Mouse (Mus musculus): ENCODE data around the gene Wnt5b. TPM values are rescaled to one million over a fixed set of nuclear protein-coding genes. Genes with fewer than 3 reads are reported as not detected.

Wnt5b gene
- polyA plus RNA-seq, 1 experiment from 2014 or later = 6.2 TPM

DNA sequence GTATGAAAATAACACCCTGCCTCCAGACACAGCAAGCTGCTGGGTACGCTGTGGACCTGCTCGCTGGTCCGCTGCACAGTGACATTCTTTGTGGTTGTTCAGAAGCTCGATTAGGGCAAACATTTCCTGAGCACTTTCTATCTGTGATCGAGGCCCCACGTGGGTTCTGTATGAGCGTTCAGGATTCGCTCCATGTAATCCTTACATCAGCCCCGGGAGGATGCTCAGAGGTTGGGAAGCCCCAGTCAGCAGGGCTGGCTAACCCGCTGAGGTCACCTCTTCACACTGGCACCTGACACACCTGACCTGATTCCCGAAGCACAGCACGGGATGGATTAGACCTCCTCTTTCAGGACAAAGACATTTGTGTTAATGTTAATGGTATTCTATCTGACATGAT, 8.3 kb downstream of the Wnt5b start:
- H3K4me1 ChIP-seq (ENCODE audit: control insufficient read depth, insufficient read depth, low read length) = no peaks in the 10 kb centered on the region
- H3K9ac ChIP-seq (ENCODE audit: low read length) = no peak overlapping the region
- H3K27me3 ChIP-seq (ENCODE audit: control insufficient read depth, insufficient read depth, low read length) = no peaks in the 10 kb centered on the region
- H3K27ac ChIP-seq (ENCODE audit: low read length) = no peak overlapping the region
- no peak for ATAC-seq (ENCODE audit: insufficient read depth, low FRiP score)
- H3K36me3 ChIP-seq (ENCODE audit: control insufficient read depth, insufficient read depth, low read length) = no peaks in the 10 kb centered on the region
- WGBS = 66% methylated on average over 12 of the region's 12 CpGs
- no peak overlapping the region for H3K4me2 ChIP-seq (ENCODE audit: low read depth, low read length)
- H3K9me3 ChIP-seq (replicated peaks; ENCODE audit: control insufficient read depth, low read length) = no peaks in the 10 kb centered on the region
- no peak overlapping the region for H3K4me3 ChIP-seq (replicated peaks; ENCODE audit: low read length)

DNA sequence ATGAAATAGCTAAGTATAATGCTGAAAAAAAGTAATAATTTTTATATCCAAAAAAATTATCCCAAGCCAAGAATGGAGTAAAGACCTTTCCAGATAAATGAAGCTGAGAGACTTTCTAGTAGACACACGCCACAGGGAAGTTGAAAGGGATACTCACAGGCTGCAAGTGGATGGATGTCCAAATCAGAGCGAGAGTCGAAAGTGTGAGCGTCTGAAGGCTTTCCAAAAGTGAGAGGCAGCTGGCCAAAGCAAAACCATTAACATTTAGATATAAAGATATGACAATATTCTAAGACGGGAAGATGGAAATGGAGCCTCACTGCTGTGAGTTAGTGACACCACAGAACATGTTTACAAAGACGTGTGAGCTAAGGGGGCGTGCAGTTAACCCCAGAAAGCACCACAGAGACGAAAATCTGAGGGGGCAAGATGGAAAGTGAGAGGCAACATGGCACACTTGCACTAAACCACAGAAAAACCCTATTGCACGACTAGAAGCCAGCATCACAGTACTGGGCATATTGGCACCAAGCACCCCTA, 10.9 kb downstream of the Wnt5b start:
- no peaks in the 10 kb centered on the region for H3K4me1 ChIP-seq (ENCODE audit: control insufficient read depth, insufficient read depth, low read length)
- no peaks in the 10 kb centered on the region for H3K9me3 ChIP-seq (replicated peaks; ENCODE audit: control insufficient read depth, low read length)
- no peak for ATAC-seq (ENCODE audit: insufficient read depth, low FRiP score)
- WGBS = 58% methylated on average over 9 of the region's 9 CpGs
- no peaks in the 10 kb centered on the region for H3K36me3 ChIP-seq (ENCODE audit: control insufficient read depth, insufficient read depth, low read length)
- H3K4me3 ChIP-seq (replicated peaks; ENCODE audit: low read length) = no peak overlapping the region
- no peaks in the 10 kb centered on the region for H3K27me3 ChIP-seq (ENCODE audit: control insufficient read depth, insufficient read depth, low read length)
- H3K9ac ChIP-seq (ENCODE audit: low read length) = no peak overlapping the region
- H3K27ac ChIP-seq (ENCODE audit: low read length) = no peak overlapping the region
- no peak overlapping the region for H3K4me2 ChIP-seq (ENCODE audit: low read depth, low read length)

DNA sequence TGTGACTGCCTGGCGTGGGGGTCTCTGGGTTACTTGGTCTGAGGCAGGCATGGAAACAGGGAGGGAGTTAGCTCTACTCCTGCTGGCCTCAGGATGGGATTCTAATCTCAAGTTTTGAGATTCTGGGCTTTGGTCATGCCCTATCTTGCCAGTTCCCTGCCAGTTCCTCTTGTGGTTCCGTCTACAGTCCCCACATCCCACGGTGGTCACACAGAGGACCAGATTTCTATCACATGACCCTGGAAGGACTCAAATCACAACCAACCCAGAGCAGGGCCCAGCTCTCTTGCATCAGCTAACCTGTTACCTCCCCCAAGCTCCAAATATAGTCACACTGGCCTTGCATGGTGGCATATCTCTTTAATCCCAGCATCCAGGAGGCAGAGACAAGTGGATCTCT, 14.5 kb downstream of the Wnt5b start:
- Histone ChIP-seq H3K4me3 (replicated peaks; ENCODE audit: low read length) (no peak overlapping the region), H3K27me3 (ENCODE audit: control insufficient read depth, insufficient read depth, low read length) (no peaks in the 10 kb centered on the region), H3K4me1 (ENCODE audit: control insufficient read depth, insufficient read depth, low read length) (no peaks in the 10 kb centered on the region), H3K27ac (ENCODE audit: low read length) (no peak overlapping the region), H3K9ac (ENCODE audit: low read length) (no peak overlapping the region), H3K4me2 (ENCODE audit: low read depth, low read length) (no peak overlapping the region), H3K36me3 (ENCODE audit: control insufficient read depth, insufficient read depth, low read length) (no peaks in the 10 kb centered on the region), H3K9me3 (replicated peaks; ENCODE audit: control insufficient read depth, low read length) (no peaks in the 10 kb centered on the region)
- ATAC-seq (ENCODE audit: insufficient read depth, low FRiP score) = no peak
- WGBS = 75% methylated on average over 3 of the region's 3 CpGs

DNA sequence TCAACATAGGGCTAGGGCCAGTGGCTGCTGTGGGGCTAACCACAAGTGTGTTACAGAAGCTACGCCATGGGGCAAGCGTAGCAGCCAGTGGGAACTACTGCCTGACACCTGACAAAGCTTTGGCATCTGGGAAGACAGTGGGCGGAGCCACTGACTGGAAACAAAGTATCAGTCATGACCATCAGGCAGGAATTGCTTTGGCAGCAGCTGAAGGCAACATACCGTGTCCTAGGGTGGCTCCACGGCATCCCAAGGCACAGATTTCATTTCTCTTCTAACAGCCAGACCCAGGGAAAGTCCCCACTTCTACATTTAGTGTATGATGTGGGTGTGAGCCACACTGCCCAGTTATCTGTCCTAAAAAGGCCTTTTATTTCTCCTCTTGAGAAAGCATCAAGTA, 17.6 kb downstream of the Wnt5b start:
- Histone ChIP-seq H3K9ac (ENCODE audit: low read length) (no peak overlapping the region), H3K27me3 (ENCODE audit: control insufficient read depth, insufficient read depth, low read length) (no peaks in the 10 kb centered on the region), H3K4me1 (ENCODE audit: control insufficient read depth, insufficient read depth, low read length) (no peaks in the 10 kb centered on the region), H3K36me3 (ENCODE audit: control insufficient read depth, insufficient read depth, low read length) (no peaks in the 10 kb centered on the region), H3K9me3 (replicated peaks; ENCODE audit: control insufficient read depth, low read length) (no peaks in the 10 kb centered on the region), H3K27ac (ENCODE audit: low read length) (no peak overlapping the region), H3K4me2 (ENCODE audit: low read depth, low read length) (no peak overlapping the region), H3K4me3 (replicated peaks; ENCODE audit: low read length) (no peak overlapping the region)
- WGBS = 75% methylated on average over 5 of the region's 5 CpGs
- ATAC-seq (ENCODE audit: insufficient read depth, low FRiP score) = no peak

- Histone ChIP-seq H3K27me3 (ENCODE audit: control insufficient read depth, insufficient read depth, low read length) (no peaks in the 10 kb centered on the region), H3K36me3 (ENCODE audit: control insufficient read depth, insufficient read depth, low read length) (no peaks in the 10 kb centered on the region), H3K4me2 (ENCODE audit: low read depth, low read length) (no peak overlapping the region), H3K4me1 (ENCODE audit: control insufficient read depth, insufficient read depth, low read length) (no peaks in the 10 kb centered on the region), H3K9ac (ENCODE audit: low read length) (no peak overlapping the region), H3K9me3 (replicated peaks; ENCODE audit: control insufficient read depth, low read length) (no peaks in the 10 kb centered on the region), H3K27ac (ENCODE audit: low read length) (no peak overlapping the region), H3K4me3 (replicated peaks; ENCODE audit: low read length) (no peak overlapping the region)
- 42% methylated on average over 3 of the region's 3 CpGs for WGBS
- ATAC-seq (ENCODE audit: insufficient read depth, low FRiP score) = no peak
These were observed 22.2 kb downstream of the Wnt5b start for GRCm38 (mm10) chr6:119521931-119522391.

- Histone ChIP-seq H3K27me3 (ENCODE audit: control insufficient read depth, insufficient read depth, low read length) (no peaks in the 10 kb centered on the region), H3K9me3 (replicated peaks; ENCODE audit: control insufficient read depth, low read length) (no peaks in the 10 kb centered on the region), H3K9ac (ENCODE audit: low read length) (no peak overlapping the region), H3K36me3 (ENCODE audit: control insufficient read depth, insufficient read depth, low read length) (no peaks in the 10 kb centered on the region), H3K4me2 (ENCODE audit: low read depth, low read length) (no peak overlapping the region), H3K4me1 (ENCODE audit: control insufficient read depth, insufficient read depth, low read length) (no peaks in the 10 kb centered on the region), H3K27ac (ENCODE audit: low read length) (no peak overlapping the region), H3K4me3 (replicated peaks; ENCODE audit: low read length) (no peak overlapping the region)
- ATAC-seq (ENCODE audit: insufficient read depth, low FRiP score) = no peak
- WGBS = 88% methylated on average over 3 of the region's 3 CpGs
These were observed 22.7 kb downstream of the Wnt5b start for GRCm38 (mm10) chr6:119521482-119521900.

GRCm38 (mm10) chr6:119520731-119521130, 23.4 kb downstream of the Wnt5b start:
- H3K4me1 ChIP-seq (ENCODE audit: control insufficient read depth, insufficient read depth, low read length) = no peaks in the 10 kb centered on the region
- no peak overlapping the region for H3K9ac ChIP-seq (ENCODE audit: low read length)

GRCm38 (mm10) chr6:119514085-119514484, 30.1 kb downstream of the Wnt5b start:
- Histone ChIP-seq H3K9ac (ENCODE audit: low read length) (no peak overlapping the region), H3K4me3 (replicated peaks; ENCODE audit: low read length) (no peak overlapping the region), H3K27me3 (ENCODE audit: control insufficient read depth, insufficient read depth, low read length) (no peaks in the 10 kb centered on the region), H3K4me2 (ENCODE audit: low read depth, low read length) (no peak overlapping the region), H3K4me1 (ENCODE audit: control insufficient read depth, insufficient read depth, low read length) (no peaks in the 10 kb centered on the region), H3K9me3 (replicated peaks; ENCODE audit: control insufficient read depth, low read length) (no peaks in the 10 kb centered on the region), H3K27ac (ENCODE audit: low read length) (no peak overlapping the region), H3K36me3 (ENCODE audit: control insufficient read depth, insufficient read depth, low read length) (no peaks in the 10 kb centered on the region)
- ATAC-seq (ENCODE audit: insufficient read depth, low FRiP score) = no peak
- WGBS = 67% methylated on average over 7 of the region's 7 CpGs

More at GRCm38 (mm10) chr6:119520731-119521130, 23.4 kb downstream of the Wnt5b start:
- no peaks in the 10 kb centered on the region for H3K36me3 ChIP-seq (ENCODE audit: control insufficient read depth, insufficient read depth, low read length)
- H3K9me3 ChIP-seq (replicated peaks; ENCODE audit: control insufficient read depth, low read length) = no peaks in the 10 kb centered on the region
- H3K27me3 ChIP-seq (ENCODE audit: control insufficient read depth, insufficient read depth, low read length) = no peaks in the 10 kb centered on the region
- 46% methylated on average over 9 of the region's 9 CpGs for WGBS
- ATAC-seq (ENCODE audit: insufficient read depth, low FRiP score) = no peak
- no peak overlapping the region for H3K4me3 ChIP-seq (replicated peaks; ENCODE audit: low read length)
- no peak overlapping the region for H3K4me2 ChIP-seq (ENCODE audit: low read depth, low read length)
- no peak overlapping the region for H3K27ac ChIP-seq (ENCODE audit: low read length)

DNA sequence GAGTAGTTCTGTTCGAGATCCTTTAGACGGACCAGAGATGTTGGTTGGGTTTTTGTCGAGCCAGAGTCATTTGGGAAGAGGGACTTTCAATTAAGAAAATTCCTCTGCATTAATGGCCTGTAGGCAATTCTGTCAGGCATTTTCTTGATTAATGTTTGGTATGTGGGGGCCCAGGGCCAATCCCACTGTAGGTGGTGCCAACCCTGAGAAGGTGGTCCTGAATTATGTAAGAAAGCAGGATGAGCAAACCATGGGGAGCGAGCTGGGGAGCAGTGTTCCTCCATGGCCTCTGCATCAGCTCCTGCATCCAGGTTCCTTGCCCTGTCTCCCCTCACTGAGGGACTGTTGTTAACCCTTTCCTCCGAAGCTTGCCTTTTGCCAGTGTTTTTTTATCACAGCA, 30.7 kb downstream of the Wnt5b start:
- H3K27ac ChIP-seq (ENCODE audit: low read length) = no peak overlapping the region
- H3K4me3 ChIP-seq (replicated peaks; ENCODE audit: low read length) = no peak overlapping the region
- 78% methylated on average over 5 of the region's 5 CpGs for WGBS
- no peaks in the 10 kb centered on the region for H3K36me3 ChIP-seq (ENCODE audit: control insufficient read depth, insufficient read depth, low read length)
- H3K9ac ChIP-seq (ENCODE audit: low read length) = no peak overlapping the region
- no peaks in the 10 kb centered on the region for H3K9me3 ChIP-seq (replicated peaks; ENCODE audit: control insufficient read depth, low read length)
- no peak overlapping the region for H3K4me2 ChIP-seq (ENCODE audit: low read depth, low read length)
- H3K27me3 ChIP-seq (ENCODE audit: control insufficient read depth, insufficient read depth, low read length) = no peaks in the 10 kb centered on the region
- H3K4me1 ChIP-seq (ENCODE audit: control insufficient read depth, insufficient read depth, low read length) = no peaks in the 10 kb centered on the region
- ATAC-seq (ENCODE audit: insufficient read depth, low FRiP score) = no peak
